Mouse (Mus musculus) thymus, adult 2 months (tissue): ENCODE measurements around the gene C87499. TPM values are rescaled to one million over a fixed set of nuclear protein-coding genes. Genes with fewer than 3 reads are reported as not detected.

Experiments
- DNase-seq: peaks from one replicate; pipeline ENCODE4 v3.0.0; 2021
- H3K27ac ChIP-seq: fragments of 200-500 bp; 2 replicates; pipeline ENCODE4 v1.5.1; 2012; ENCODE audit warnings: low read length, control low read depth; ENCODE audit not compliant: control insufficient read depth, insufficient read depth
- H3K27me3 ChIP-seq: fragments of 200-500 bp; 2 replicates; pipeline ENCODE4 v1.6.1; 2012; ENCODE audit warnings: mild to moderate bottlenecking, low read length, moderate library complexity, mixed read lengths; ENCODE audit not compliant: control insufficient read depth, insufficient read depth
- H3K36me3 ChIP-seq: fragments of 200-500 bp; 2 replicates; pipeline ENCODE4 v1.6.1; 2012; ENCODE audit warnings: mild to moderate bottlenecking, low read length, moderate library complexity; ENCODE audit not compliant: control insufficient read depth, insufficient read depth
- H3K4me1 ChIP-seq: fragments of 200-500 bp; replicated peaks from 2 replicates; pipeline ENCODE4 v1.6.1; 2012; ENCODE audit warnings: low read length; ENCODE audit not compliant: control insufficient read depth, insufficient read depth
- H3K4me3 ChIP-seq: fragments of 200-500 bp; 2 replicates; pipeline ENCODE4 v1.5.1; 2012; ENCODE audit warnings: mild to moderate bottlenecking, low read length, control low read depth, moderate library complexity; ENCODE audit not compliant: control insufficient read depth, insufficient read depth
- CTCF ChIP-seq: fragments of 200-500 bp; IDR thresholded peaks from 2 replicates; pipeline ENCODE4 v1.5.1; 2012; ENCODE audit warnings: mild to moderate bottlenecking, control low read depth, low read length, moderate library complexity, borderline replicate concordance; ENCODE audit not compliant: control insufficient read depth, poor library complexity, insufficient read depth; ENCODE audit errors: extremely low read depth
- POLR2A ChIP-seq: fragments of 200-500 bp; IDR thresholded peaks from 2 replicates; pipeline ENCODE4 v1.6.1; 2012; ENCODE audit warnings: mild to moderate bottlenecking, low read length, control low read depth, moderate library complexity; ENCODE audit not compliant: control insufficient read depth, poor library complexity, insufficient read depth; ENCODE audit errors: extremely low read depth
- WGBS: fragments of 180-500 bp; shearing (Covaris S2); methylation state at CpG from one replicate; pipeline ENCODE4 v1.1.7; 2018; 5-methylcytosine and 5-hydroxymethylcytosine counted together
- polyA plus RNA-seq: library from polyadenylated mRNA; depleted of rRNA; stranded (reverse); fragments of >200 nt; gene quantifications from 2 replicates; pipeline ENCODE4 v1.2.3, GENCODE M21; 2012; rRNA removed

Gene C87499
- polyA plus RNA-seq = not detected in 2 replicates

DNA sequence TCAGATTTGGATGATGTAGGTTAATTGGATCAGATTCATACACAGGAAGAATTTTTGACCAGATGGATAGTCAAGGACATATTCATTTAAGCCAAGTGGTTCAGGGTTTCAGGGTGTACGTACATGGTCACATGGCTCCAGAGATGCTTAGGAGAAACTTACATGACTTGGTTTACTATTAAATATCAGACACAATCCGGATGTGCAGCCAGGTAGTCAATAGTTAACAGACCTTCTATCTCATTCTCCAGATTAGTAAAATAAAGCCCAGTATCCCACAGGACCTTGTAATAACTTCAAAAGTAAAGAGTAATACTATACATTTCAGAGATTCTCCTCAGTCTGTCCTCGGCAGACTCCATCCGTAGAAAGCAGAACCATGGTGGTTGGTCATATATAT lies at the start of gene C87499:
C87499 (minus strand) TSS at position 101 of the 400 bp plus-strand sequence.
- TF ChIP-seq POLR2A = no peak
- TF ChIP-seq CTCF = no peak

DNA sequence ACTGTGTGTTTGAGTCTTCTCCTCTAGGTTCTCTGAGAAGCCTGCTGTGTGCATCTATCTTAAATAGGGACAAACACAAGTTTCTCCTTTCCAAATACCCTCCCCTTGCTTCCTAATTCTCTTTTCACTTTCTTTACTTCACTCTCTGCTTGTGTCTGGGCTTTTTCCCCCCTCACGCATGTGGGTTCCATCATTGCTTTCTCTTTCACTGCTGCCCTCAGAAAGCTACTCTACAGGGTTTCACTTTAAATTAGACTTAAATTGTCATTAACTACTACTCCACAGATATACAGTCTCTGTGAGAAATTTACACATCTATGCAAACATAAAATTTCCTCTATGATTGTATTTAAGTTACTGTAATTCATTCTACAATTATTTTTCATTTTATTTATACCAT lies 49.6 kb upstream of the C87499 start, which contains the start of gene Ifna2:
Ifna2 (minus strand) TSS at position 101 of the 400 bp plus-strand sequence.
- Histone ChIP-seq H3K36me3 (no peaks in the 10 kb centered on the region), H3K4me3 (no peak within 1 kb of the TSS), H3K27me3 (no peaks in the 10 kb centered on the region), H3K27ac (no peak within 1 kb of the TSS), H3K4me1 (no peaks in the 10 kb centered on the region)
- TF ChIP-seq POLR2A (no peak), CTCF (no peak)
- 76% methylated on average over 1 of the region's 1 CpGs for WGBS
- DNase-seq = no peak

More for the DNA sequence above, at the start of gene C87499:
- Histone ChIP-seq H3K27ac (no peak within 1 kb of the TSS), H3K27me3 (no peaks in the 10 kb centered on the region), H3K4me3 (no peak within 1 kb of the TSS), H3K36me3 (no peaks in the 10 kb centered on the region), H3K4me1 (no peaks in the 10 kb centered on the region)
- DNase-seq = no peak
- 93% methylated on average over 4 of the region's 4 CpGs for WGBS

DNA sequence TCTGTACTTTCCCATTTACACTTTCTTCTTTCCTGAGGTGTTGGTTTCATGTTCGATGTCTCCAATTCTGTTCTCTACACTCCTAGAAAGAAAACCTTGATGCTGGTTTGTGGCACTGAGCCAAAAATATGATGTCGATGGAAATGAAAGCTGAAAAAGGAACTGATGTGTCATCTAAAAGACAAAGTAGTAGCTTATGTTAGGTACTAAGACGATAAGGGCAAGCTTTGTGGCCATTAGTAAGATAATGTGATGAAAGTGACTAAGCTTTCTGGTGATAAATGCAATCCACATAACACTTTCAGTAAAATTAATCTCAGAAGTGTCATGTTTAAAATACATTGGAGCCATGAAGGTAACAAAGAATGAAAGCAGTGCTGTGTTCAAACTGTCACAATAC lies 47.1 kb upstream of the C87499 start:
- Histone ChIP-seq H3K4me3 (no peak overlapping the region), H3K27me3 (no peaks in the 10 kb centered on the region), H3K4me1 (no peaks in the 10 kb centered on the region), H3K36me3 (no peaks in the 10 kb centered on the region), H3K27ac (no peak overlapping the region)
- no peak for TF ChIP-seq CTCF
- TF ChIP-seq POLR2A = no peak
- no peak for DNase-seq
- WGBS = 5% methylated on average over 3 of the region's 3 CpGs

DNA sequence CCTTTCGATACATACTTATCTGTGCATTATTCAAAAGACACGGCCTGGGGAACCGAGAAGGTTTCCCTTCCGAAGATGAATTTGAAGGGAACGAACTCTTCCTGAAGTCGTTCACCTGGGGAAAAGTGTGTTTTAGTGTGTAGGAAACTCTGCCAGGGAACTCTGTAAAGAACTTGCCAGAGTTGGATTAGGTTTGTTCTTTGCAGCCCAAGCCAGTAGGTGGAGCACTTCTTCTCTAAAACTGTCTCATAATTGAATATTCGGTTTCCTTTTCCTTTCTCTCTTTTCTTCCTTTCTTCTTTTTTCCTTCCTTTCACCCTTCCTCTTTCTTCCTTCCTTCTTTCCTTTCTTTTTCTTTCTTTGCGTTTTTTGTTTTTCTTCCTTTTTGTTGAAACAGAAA lies 46.2 kb upstream of the C87499 start:
- DNase-seq = peak; percentile 35
- TF ChIP-seq POLR2A (no peak), CTCF (no peak)
- Histone ChIP-seq H3K4me3 (no peak overlapping the region), H3K4me1 (no peaks in the 10 kb centered on the region), H3K27ac (no peak overlapping the region), H3K27me3 (no peaks in the 10 kb centered on the region), H3K36me3 (no peaks in the 10 kb centered on the region)
- 42% methylated on average over 8 of the region's 8 CpGs for WGBS

DNA sequence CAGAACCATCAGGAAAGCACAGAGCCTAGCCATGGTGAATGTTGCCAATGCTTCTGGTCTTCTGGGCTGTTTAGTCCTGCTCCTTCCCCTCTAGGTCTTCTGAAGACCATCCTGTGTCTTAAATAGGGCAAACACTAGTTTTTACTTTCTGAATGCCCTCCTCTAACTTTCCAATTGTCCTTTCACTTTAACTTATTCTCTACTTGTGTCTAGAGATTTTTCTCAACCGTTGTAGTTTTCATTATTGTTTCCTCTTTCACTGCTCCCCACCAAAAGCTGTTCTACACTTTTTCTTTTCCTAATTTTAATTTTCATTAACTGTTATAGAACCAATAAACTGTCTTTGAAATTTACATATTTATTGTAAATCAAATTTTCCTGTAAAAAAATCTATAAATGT lies 42.6 kb upstream of the C87499 start, which contains the start of gene Ifna16:
Ifna16 (minus strand) TSS at position 101 of the 400 bp plus-strand sequence.
- Histone ChIP-seq H3K4me3 (no peak within 1 kb of the TSS), H3K27me3 (no peaks in the 10 kb centered on the region), H3K27ac (no peak within 1 kb of the TSS), H3K4me1 (no peaks in the 10 kb centered on the region), H3K36me3 (no peaks in the 10 kb centered on the region)
- TF ChIP-seq POLR2A (no peak), CTCF (no peak)
- WGBS = 43% methylated on average over 1 of the region's 1 CpGs
- DNase-seq = no peak

DNA sequence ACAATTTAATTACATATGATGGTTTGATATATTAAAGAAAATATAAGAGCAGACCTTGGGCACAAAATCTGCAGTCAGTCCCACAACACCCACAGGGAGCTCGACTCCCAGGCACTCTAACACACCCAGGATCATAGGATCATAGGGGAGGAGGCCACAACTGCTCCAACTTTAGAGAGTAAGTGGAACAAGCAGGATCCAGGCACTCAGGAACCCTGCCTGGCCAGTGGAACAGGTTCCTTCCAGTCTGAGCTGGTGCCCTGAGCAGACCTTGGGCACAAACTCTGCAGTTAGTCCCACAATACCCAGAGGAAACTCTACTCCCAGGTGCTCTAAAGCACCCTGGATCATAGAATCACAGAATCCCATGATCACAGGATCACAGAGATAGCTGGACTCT lies 21.2 kb upstream of the C87499 start:
- TF ChIP-seq CTCF = no peak
- Histone ChIP-seq H3K27me3 (no peaks in the 10 kb centered on the region), H3K27ac (no peak overlapping the region), H3K4me1 (no peaks in the 10 kb centered on the region), H3K4me3 (no peak overlapping the region), H3K36me3 (no peaks in the 10 kb centered on the region)
- no peak for DNase-seq
- 44% methylated on average over 1 of the region's 1 CpGs for WGBS

DNA sequence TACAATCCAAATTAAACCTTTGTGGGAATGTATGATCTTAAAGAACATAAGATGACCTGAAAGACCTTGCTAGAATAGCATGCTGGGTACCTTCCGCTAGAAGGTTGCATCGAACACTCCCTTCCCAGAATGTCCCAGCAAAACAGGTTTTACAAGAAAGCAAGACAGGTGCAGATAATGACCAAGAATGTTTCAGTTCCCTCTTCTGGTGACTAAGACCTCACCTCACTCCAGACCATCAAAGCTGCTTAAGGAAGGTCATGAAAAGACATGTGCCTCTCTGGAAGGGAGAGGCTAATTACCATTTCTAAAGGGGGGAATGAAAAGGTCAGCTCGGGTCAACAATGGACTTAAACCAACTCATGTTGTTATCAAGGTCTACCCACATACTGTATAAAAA lies 19.4 kb upstream of the C87499 start:
- Histone ChIP-seq H3K36me3 (no peaks in the 10 kb centered on the region), H3K27ac (no peak overlapping the region), H3K4me3 (no peak overlapping the region), H3K4me1 (no peaks in the 10 kb centered on the region), H3K27me3 (no peaks in the 10 kb centered on the region)
- DNase-seq = no peak
- no peak for TF ChIP-seq CTCF
- no peak for TF ChIP-seq POLR2A
- WGBS = 79% methylated on average over 3 of the region's 3 CpGs

DNA sequence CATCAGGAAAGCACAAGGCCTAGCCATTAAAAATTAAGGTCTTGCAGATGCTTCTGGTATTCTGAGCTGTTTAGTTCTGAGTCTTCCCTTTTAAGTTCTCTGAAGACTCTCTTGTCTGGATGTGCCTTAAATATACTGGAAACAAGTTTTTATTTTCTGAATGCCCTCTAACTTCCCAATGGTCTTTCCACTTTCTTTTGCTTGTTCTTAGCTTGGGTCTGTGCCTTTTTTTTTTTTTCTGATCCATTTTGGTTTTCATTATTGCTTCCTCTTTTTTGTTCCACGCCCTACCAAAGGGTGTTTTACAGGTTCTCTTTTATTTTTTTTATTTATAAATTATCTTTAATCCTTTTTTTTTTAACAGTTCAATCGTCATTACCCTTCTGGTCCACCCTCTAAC lies 10.1 kb upstream of the C87499 start, which contains the start of gene Ifna13:
Ifna13 (minus strand) TSS at position 101 of the 400 bp plus-strand sequence.
- TF ChIP-seq POLR2A (no peak), CTCF (no peak)
- H3K4me1 ChIP-seq = no peaks in the 10 kb centered on the region
- whole genome bisulfite sequencing = 8% methylated on average over 2 of the region's 2 CpGs
- H3K27ac ChIP-seq = no peak within 1 kb of the TSS
- no peak within 1 kb of the TSS for H3K4me3 ChIP-seq
- no peaks in the 10 kb centered on the region for H3K36me3 ChIP-seq
- H3K27me3 ChIP-seq = no peaks in the 10 kb centered on the region
- no peak for DNase-seq
